In genomic region chr5:30525920-30526836, GRCm38 (mm10) we compare ENCODE assay signal across 9 mouse cellular contexts. TPM values are rescaled to one million over a fixed set of nuclear protein-coding genes. Genes with fewer than 3 reads are reported as not detected.
DNase-seq lines count a peak whose midpoint lies in the region; ATAC-seq and TF ChIP-seq lines count a peak whose summit lies in the region.
"Had no signal": no experiment of that assay in that cellular context is flagged by ENCODE, and none has a peak within 500 bp of the region (broad histone marks: within the 10 kb centered on the region; RNA-seq: fewer than 3 reads in every experiment).

No protein-coding gene starts in this region.

- H3K4me1 ChIP-seq in kidney, postnatal 0 days (replicated peaks; ENCODE audit: insufficient read depth, low read length): no peaks in the 10 kb centered on the region; the same call in 1 of the 2 replicates
- H3K4me1 ChIP-seq in forebrain, postnatal 0 days (ENCODE audit: insufficient read depth): 0 out of 2 replicates have a peak, but pooled peaks cover 7% of the 10 kb centered on the region

- H3K9ac ChIP-seq in kidney, postnatal 0 days (ENCODE audit: low read depth, low read length): no peak overlapping the region
- no peak overlapping the region for H3K9ac ChIP-seq in forebrain, postnatal 0 days
- H3K9ac ChIP-seq: limb, embryonic 13.5 days had no signal

- H3K4me3 ChIP-seq in kidney, postnatal 0 days (replicated peaks; ENCODE audit: low read depth, low read length): no peak overlapping the region
- H3K4me3 ChIP-seq in forebrain, postnatal 0 days (ENCODE audit: low read depth, low read length): no peak overlapping the region
- H3K4me3 ChIP-seq: limb, embryonic 13.5 days had no signal

- H3K36me3 ChIP-seq in kidney, postnatal 0 days (ENCODE audit: insufficient read depth, low read length): no peaks in the 10 kb centered on the region
- H3K36me3 ChIP-seq in forebrain, postnatal 0 days (ENCODE audit: insufficient read depth): no peaks in the 10 kb centered on the region
- H3K36me3 ChIP-seq: limb, embryonic 13.5 days had no signal

- no peak overlapping the region for H3K27ac ChIP-seq in kidney, postnatal 0 days
- H3K27ac ChIP-seq in forebrain, postnatal 0 days (ENCODE audit: low read depth, low read length): peak overlapping the region; percentile 35; the same call in 1 of the 2 replicates
- H3K27ac ChIP-seq: limb, embryonic 13.5 days had no signal

- 18% methylated on average over 12 of the region's 12 CpGs for WGBS in kidney, postnatal 0 days
- WGBS in forebrain, postnatal 0 days: 11% methylated on average over 12 of the region's 12 CpGs

- ATAC-seq in kidney, postnatal 0 days (replicated peaks; ENCODE audit: low FRiP score, low read depth): peak; percentile 49; the same call in 1 of the 2 replicates
- peak; percentile 86 for ATAC-seq in forebrain, postnatal 0 days
- ATAC-seq in inflammation-experienced regulatory T-cells, adult 6 months: no peak

- no peak for TF ChIP-seq CTCF in kidney, postnatal 0 days (IDR thresholded peaks at IDR 0.05; ENCODE audit: low read depth)
- TF ChIP-seq CTCF in forebrain, postnatal 0 days (IDR thresholded peaks at IDR 0.05; ENCODE audit: low read depth): no peak

- no peaks in the 10 kb centered on the region for H3K27me3 ChIP-seq in kidney, postnatal 0 days (ENCODE audit: insufficient read depth, low read length)
- H3K27me3 ChIP-seq in forebrain, postnatal 0 days (ENCODE audit: insufficient read depth, low read length): no peaks in the 10 kb centered on the region

- peak; percentile 55 for DNase-seq in kidney, postnatal 0 days (ENCODE audit: low spot score)
- DNase-seq in kidney, adult 11 months: no peak
- peak; percentile 48 for DNase-seq in embryo, embryonic 10.5 days (ENCODE audit: low spot score)
- peak; percentile 65 for DNase-seq in forebrain, postnatal 0 days
- DNase-seq in lung, postnatal 10 days: peak; percentile 95
- DNase-seq in right cerebral cortex, adult 2 months (ENCODE audit: low spot score in 2 of 2): no peak

- no peaks in the 10 kb centered on the region for H3K9me3 ChIP-seq in kidney, postnatal 0 days (replicated peaks; ENCODE audit: low read length)
- H3K9me3 ChIP-seq in forebrain, postnatal 0 days (ENCODE audit: low read length): no peaks in the 10 kb centered on the region
- H3K9me3 ChIP-seq: limb, embryonic 13.5 days had no signal

- no peak overlapping the region for H3K4me2 ChIP-seq in kidney, postnatal 0 days (ENCODE audit: low read length)
- H3K4me2 ChIP-seq in forebrain, postnatal 0 days (ENCODE audit: low read depth): no peak overlapping the region
- H3K4me2 ChIP-seq: limb, embryonic 13.5 days had no signal

RNA-seq across cellular contexts. Expression of gene Cib4, which starts 19.5 kb away (rescaled TPM):
- polyA plus RNA-seq in kidney, postnatal 0 days (2015; fragmentation: Nextera tagmentation; extraction: Ambion mirVana): not detected in 2 replicates
- total RNA-seq in forebrain, postnatal 0 days (2014; rRNA removed): not detected in 2 replicates
- polyA plus RNA-seq in forebrain, postnatal 0 days (2015; fragmentation: Nextera tagmentation; extraction: Ambion mirVana): not detected in 2 replicates
- not detected for polyA plus RNA-seq in inflammation-experienced regulatory T-cells, adult 6 months (2017; shearing (Covaris generic))
- polyA plus RNA-seq: small intestine, adult 2 months had no signal

Comparison
In these comparisons a context has a peak if more than half of its experiments do, and no peak if none do; other contexts are left out.
1. DNase-seq: peak in kidney, postnatal 0 days (single experiment), embryo, embryonic 10.5 days (single experiment), forebrain, postnatal 0 days (single experiment) and lung, postnatal 10 days (single experiment); none in kidney, adult 11 months (single experiment) and right cerebral cortex, adult 2 months (0 of 2).